Mouse (Mus musculus) kidney, adult 2 months (tissue): ENCODE measurements around the gene Dcx.

Experiments used
- CTCF ChIP-seq: fragments of 200-500 bp; conservative IDR thresholded peaks from 2 replicates; pipeline ENCODE4 v1.5.1; 2011; ENCODE audit warnings: low read depth, mild to moderate bottlenecking, control low read depth, low read length, moderate library complexity, mixed read lengths; ENCODE audit not compliant: insufficient read depth, insufficient read length
- POLR2A ChIP-seq: fragments of 200-500 bp; IDR thresholded peaks from one replicate; pipeline ENCODE4 v1.6.1; 2011; ENCODE audit warnings: low read depth, low read length, control low read depth

GRCm38 (mm10) chrX:143896936-143897335, 36.2 kb downstream of the Dcx start:
- TF ChIP-seq POLR2A = no peak
- no peak for TF ChIP-seq CTCF
